Mouse (Mus musculus) heart, adult 2 months (tissue): ENCODE measurements around the gene Sf3a2.

Experiments used
- CTCF ChIP-seq: fragments of 200-600 bp; IDR thresholded peaks from 2 replicates; pipeline ENCODE4 v1.8.1; 2022; ENCODE audit warnings: antibody characterized with exemption, mild to moderate bottlenecking, moderate library complexity
- EP300 ChIP-seq: fragments of 200-500 bp; IDR thresholded peaks from 2 replicates; pipeline ENCODE4 v1.6.1; 2011; ENCODE audit warnings: low read depth, low read length, control low read depth; ENCODE audit not compliant: insufficient read depth
- POLR2A ChIP-seq: fragments of 200-500 bp; IDR thresholded peaks from 2 replicates; pipeline ENCODE4 v1.6.1; 2011; ENCODE audit warnings: mild to moderate bottlenecking, low read depth, low read length, control low read depth; ENCODE audit not compliant: insufficient read depth

GRCm38 (mm10) chr10:80832818-80833217 is 34.8 kb downstream of the Sf3a2 start:
- TF ChIP-seq CTCF, result no peak
- TF ChIP-seq EP300, result no peak
- TF ChIP-seq POLR2A, result no peak
